Mouse (Mus musculus) heart, adult 2 months (tissue): ENCODE results near the gene Gm3238.

Source experiments
- CTCF ChIP-seq: fragments of 200-600 bp; IDR thresholded peaks from 2 replicates; pipeline ENCODE4 v1.8.1; 2022; ENCODE audit warnings: antibody characterized with exemption, mild to moderate bottlenecking, moderate library complexity
- EP300 ChIP-seq: fragments of 200-500 bp; IDR thresholded peaks from 2 replicates; pipeline ENCODE4 v1.6.1; 2011; ENCODE audit warnings: low read depth, low read length, control low read depth; ENCODE audit not compliant: insufficient read depth
- POLR2A ChIP-seq: fragments of 200-500 bp; IDR thresholded peaks from 2 replicates; pipeline ENCODE4 v1.6.1; 2011; ENCODE audit warnings: mild to moderate bottlenecking, low read depth, low read length, control low read depth; ENCODE audit not compliant: insufficient read depth

- TF ChIP-seq CTCF: peak; percentile 76
- TF ChIP-seq EP300: no peak
- TF ChIP-seq POLR2A: no peak
Measured at GRCm38 (mm10) chr10:77815514-77815913, 44.4 kb upstream of the Gm3238 start.
